Mouse (Mus musculus) limb, embryonic 14.5 days (tissue): ENCODE results near the gene Inpp5a. TPM values are rescaled to one million over a fixed set of nuclear protein-coding genes. Genes with fewer than 3 reads are reported as not detected.

ENCODE experiments used
- ATAC-seq: fragments of 200-750 bp; cut with Nextera tagmentation; 2 replicates; pipeline ENCODE4 v1.8.0; 2017; ENCODE audit warnings: low read depth, moderate number of reproducible peaks, moderate TSS enrichment; ENCODE audit not compliant: low FRiP score
- DNase-seq: peaks from one replicate; pipeline ENCODE4 v3.0.0-alpha.2; 2015; ENCODE audit warnings: low spot score
- H3K27ac ChIP-seq: fragments of 300-500 bp; sonication (generic); replicated peaks from 2 replicates; pipeline ENCODE4 v1.5.1; 2014; ENCODE audit warnings: low read depth, mild to moderate bottlenecking, low read length, moderate library complexity, mixed read lengths
- H3K27me3 ChIP-seq: fragments of 300-500 bp; sonication (generic); 2 replicates; pipeline ENCODE4 v1.6.1; 2014; ENCODE audit warnings: low read length, mixed read lengths; ENCODE audit not compliant: control insufficient read depth, insufficient read depth
- H3K36me3 ChIP-seq: fragments of 300-500 bp; sonication (generic); 2 replicates; pipeline ENCODE4 v1.6.1; 2014; ENCODE audit warnings: mild to moderate bottlenecking, low read length, moderate library complexity, mixed read lengths; ENCODE audit not compliant: control insufficient read depth, insufficient read depth
- H3K4me1 ChIP-seq: fragments of 300-500 bp; sonication (generic); 2 replicates; pipeline ENCODE4 v1.6.1; 2014; ENCODE audit warnings: antibody characterized with exemption, low read length, mixed read lengths; ENCODE audit not compliant: control insufficient read depth, insufficient read depth
- H3K4me2 ChIP-seq: fragments of 300-500 bp; sonication (generic); replicated peaks from 2 replicates; pipeline ENCODE4 v1.6.1; 2014; ENCODE audit warnings: low read depth, mild to moderate bottlenecking, low read length, moderate library complexity; ENCODE audit not compliant: severe bottlenecking
- H3K4me3 ChIP-seq: fragments of 300-500 bp; sonication (generic); replicated peaks from 2 replicates; pipeline ENCODE4 v1.5.1; 2014; ENCODE audit warnings: low read length
- H3K9ac ChIP-seq: fragments of 300-500 bp; sonication (generic); 2 replicates; pipeline ENCODE4 v1.6.1; 2014; ENCODE audit warnings: mild to moderate bottlenecking, low read depth, low read length, moderate library complexity; ENCODE audit not compliant: severe bottlenecking
- H3K9me3 ChIP-seq: fragments of 300-500 bp; sonication (generic); 2 replicates; pipeline ENCODE4 v1.6.1; 2016; ENCODE audit warnings: low read length; ENCODE audit not compliant: control insufficient read depth
- POLR2A ChIP-seq: fragments of 200-500 bp; IDR thresholded peaks from 2 replicates; pipeline ENCODE4 v1.8.0; 2012; ENCODE audit warnings: inconsistent platforms, mild to moderate bottlenecking, moderate library complexity, borderline replicate concordance; ENCODE audit not compliant: insufficient read depth, insufficient read length; ENCODE audit errors: extremely low read depth
- WGBS: fragments of 180-500 bp; shearing (Covaris S2); extraction: QIAGEN DNeasy Blood & Tissue Kit; methylation state at CpG from one replicate; pipeline ENCODE4 v1.1.7; 2014; 5-methylcytosine and 5-hydroxymethylcytosine counted together
- polyA plus RNA-seq, 2 experiments: library from polyadenylated mRNA; depleted of rRNA in 1 of 2; stranded (reverse) in 1 of 2; unstranded in 1 of 2; fragments of >200 nt; fragmentation: Nextera tagmentation in 1 of 2; extraction: Ambion mirVana in 1 of 2; gene quantifications; 2 replicates each; pipeline versions ENCODE4 v1.2.1 to v1.2.3; 2012 to 2014

Inpp5a gene
- polyA plus RNA-seq, 2 experiments = 29.0 to 39.7 TPM

DNA sequence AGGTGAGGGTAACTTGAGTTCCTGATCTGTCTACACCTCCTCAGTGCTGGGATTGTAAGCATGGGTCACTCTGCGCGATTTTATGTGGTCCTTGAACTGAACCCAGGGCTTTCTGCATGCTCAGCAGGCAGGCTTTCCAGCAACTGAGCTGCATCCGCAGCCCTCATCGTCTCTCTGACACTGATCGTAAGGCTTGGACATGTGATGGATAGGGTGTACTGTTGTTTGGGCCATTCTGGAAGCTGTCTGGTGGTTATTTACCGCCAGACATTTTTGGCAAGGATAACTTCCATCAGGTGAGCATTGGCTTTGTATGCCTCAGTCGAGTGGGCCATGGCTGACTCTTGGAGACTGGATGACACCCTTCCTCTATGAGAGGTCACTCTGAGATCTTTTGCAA lies 48.0 kb downstream of the Inpp5a start:
- Histone ChIP-seq H3K4me1 (peaks cover 21% of the 10 kb centered on the region; the same call in 1 of the 2 replicates), H3K9ac (no peak overlapping the region), H3K4me2 (no peak overlapping the region), H3K9me3 (no peaks in the 10 kb centered on the region), H3K36me3 (no peaks in the 10 kb centered on the region), H3K4me3 (no peak overlapping the region), H3K27me3 (no peaks in the 10 kb centered on the region), H3K27ac (no peak overlapping the region)
- whole genome bisulfite sequencing = 83% methylated on average over 7 of the region's 7 CpGs
- no peak for ATAC-seq
- TF ChIP-seq POLR2A = no peak
- DNase-seq = no peak

GRCm38 (mm10) chr7:139437471-139437870 lies 48.6 kb downstream of the Inpp5a start:
- no peaks in the 10 kb centered on the region for H3K27me3 ChIP-seq
- ATAC-seq = no peak
- peaks cover 26% of the 10 kb centered on the region; the same call in 1 of the 2 replicates for H3K4me1 ChIP-seq
- H3K4me2 ChIP-seq = no peak overlapping the region
- TF ChIP-seq POLR2A = no peak
- H3K4me3 ChIP-seq = no peak overlapping the region
- no peaks in the 10 kb centered on the region for H3K9me3 ChIP-seq
- WGBS = 80% methylated on average over 5 of the region's 5 CpGs
- no peak for DNase-seq
- no peak overlapping the region for H3K27ac ChIP-seq
- H3K36me3 ChIP-seq = no peaks in the 10 kb centered on the region
- H3K9ac ChIP-seq = no peak overlapping the region

GRCm38 (mm10) chr7:139437926-139438600 lies 49.2 kb downstream of the Inpp5a start:
- no peaks in the 10 kb centered on the region for H3K27me3 ChIP-seq
- no peak for DNase-seq
- WGBS = 52% methylated on average over 9 of the region's 9 CpGs
- H3K9ac ChIP-seq = no peak overlapping the region
- ATAC-seq = no peak
- H3K4me3 ChIP-seq = no peak overlapping the region
- no peak for TF ChIP-seq POLR2A
- H3K36me3 ChIP-seq = no peaks in the 10 kb centered on the region
- H3K4me1 ChIP-seq = peaks cover 26% of the 10 kb centered on the region; the same call in 1 of the 2 replicates
- no peak overlapping the region for H3K27ac ChIP-seq
- H3K9me3 ChIP-seq = no peaks in the 10 kb centered on the region
- H3K4me2 ChIP-seq = no peak overlapping the region

DNA sequence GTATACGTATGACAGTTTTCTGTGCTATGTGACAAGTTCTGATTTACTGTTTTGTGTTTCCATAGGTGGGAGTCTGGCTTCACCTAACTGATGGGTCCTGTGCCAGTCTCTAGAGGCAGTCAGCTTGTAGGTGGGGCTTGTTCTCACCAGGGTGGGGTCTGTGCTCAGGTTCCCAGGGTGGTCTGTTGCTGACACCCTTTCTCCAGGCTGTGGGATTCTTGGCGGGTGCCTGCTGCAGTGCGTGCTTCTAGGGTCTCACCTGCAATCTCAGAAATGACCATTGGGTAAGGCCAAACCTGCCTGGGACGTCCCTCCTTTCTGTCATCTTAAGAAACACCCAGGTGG lies 49.7 kb downstream of the Inpp5a start:
- WGBS = 67% methylated on average over 4 of the region's 4 CpGs
- peaks cover 26% of the 10 kb centered on the region; the same call in 1 of the 2 replicates for H3K4me1 ChIP-seq
- no peak overlapping the region for H3K27ac ChIP-seq
- H3K9me3 ChIP-seq = no peaks in the 10 kb centered on the region
- TF ChIP-seq POLR2A = no peak
- H3K9ac ChIP-seq = no peak overlapping the region
- no peak overlapping the region for H3K4me3 ChIP-seq
- no peaks in the 10 kb centered on the region for H3K27me3 ChIP-seq
- H3K36me3 ChIP-seq = no peaks in the 10 kb centered on the region
- ATAC-seq = no peak
- no peak overlapping the region for H3K4me2 ChIP-seq
- DNase-seq = no peak

GRCm38 (mm10) chr7:139439031-139439430 lies 50.1 kb downstream of the Inpp5a start:
- 59% methylated on average over 3 of the region's 3 CpGs for WGBS
- Histone ChIP-seq H3K27ac (no peak overlapping the region), H3K27me3 (no peaks in the 10 kb centered on the region), H3K36me3 (no peaks in the 10 kb centered on the region), H3K4me2 (no peak overlapping the region), H3K9me3 (no peaks in the 10 kb centered on the region), H3K4me1 (peaks cover 27% of the 10 kb centered on the region), H3K9ac (no peak overlapping the region), H3K4me3 (no peak overlapping the region)
- TF ChIP-seq POLR2A = no peak
- ATAC-seq = no peak
- no peak for DNase-seq
